Mouse (Mus musculus) kidney, postnatal 25 days (tissue): ENCODE measurements around the gene 4921507P07Rik.
"Not testable (repeated sequence)": the region's sequence is repeated elsewhere in the genome, so short reads cannot be mapped to it uniquely, and the experiment has no call there.

ENCODE experiments used
- DNase-seq, 2 experiments: peaks; one replicate each; pipeline ENCODE4 v3.0.0; 2021; ENCODE audit warnings: mixed read lengths in 2 of 2

Gene 4921507P07Rik

DNA sequence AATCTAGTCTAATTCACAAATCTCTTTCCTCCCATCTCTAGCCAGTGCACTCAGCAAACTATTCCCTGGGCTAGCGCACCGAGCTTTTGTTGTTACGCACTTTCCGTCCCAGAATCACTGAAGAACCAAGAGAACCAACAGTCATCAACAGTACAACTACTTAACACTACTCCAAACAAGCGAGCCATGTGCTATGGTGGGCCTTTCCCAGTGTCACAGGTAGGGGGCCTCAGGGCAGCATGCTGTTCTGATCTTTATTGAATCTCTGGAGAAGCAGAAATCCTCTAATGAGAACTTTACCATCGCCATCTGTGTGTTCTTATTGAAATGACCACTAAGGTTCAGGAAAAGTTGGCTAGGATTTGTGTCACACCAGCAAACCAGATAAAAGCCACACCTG is 38.9 kb downstream of the 4921507P07Rik start:
- DNase-seq, result no peak

GRCm38 (mm10) chr6:50554223-50554622 is 42.2 kb downstream of the 4921507P07Rik start:
- not testable (repeated sequence) for DNase-seq

DNA sequence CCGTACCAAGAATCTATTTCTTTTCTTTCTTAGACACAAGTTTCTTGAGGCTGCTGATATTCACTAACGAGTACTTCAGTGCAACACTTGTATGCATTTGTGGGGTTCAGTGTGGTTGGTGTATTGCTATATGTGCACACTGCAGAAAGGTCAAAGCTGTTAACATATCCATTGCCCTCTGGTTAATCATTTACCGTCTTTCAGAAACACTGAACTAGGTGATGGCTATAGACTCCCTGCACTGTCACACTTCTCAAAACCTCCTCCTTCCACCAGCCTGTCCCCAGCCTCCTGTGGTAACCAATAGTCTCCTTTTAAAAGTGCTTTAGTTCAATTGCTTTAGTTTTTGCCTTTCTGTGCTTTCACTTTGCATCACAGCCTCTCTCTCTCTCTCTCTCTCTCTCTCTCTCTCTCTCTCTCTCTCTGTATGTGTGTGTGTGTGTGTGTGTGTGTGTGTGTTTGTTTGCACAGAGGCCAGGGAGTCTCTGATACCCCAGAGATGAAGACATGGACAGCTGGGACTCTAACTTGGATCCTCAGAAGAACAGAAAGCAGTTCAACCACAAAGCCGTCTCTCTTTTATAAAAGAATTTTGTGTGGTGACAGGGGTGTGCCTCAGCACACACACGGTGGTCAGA is 43.4 kb downstream of the 4921507P07Rik start:
- no peak for DNase-seq

DNA sequence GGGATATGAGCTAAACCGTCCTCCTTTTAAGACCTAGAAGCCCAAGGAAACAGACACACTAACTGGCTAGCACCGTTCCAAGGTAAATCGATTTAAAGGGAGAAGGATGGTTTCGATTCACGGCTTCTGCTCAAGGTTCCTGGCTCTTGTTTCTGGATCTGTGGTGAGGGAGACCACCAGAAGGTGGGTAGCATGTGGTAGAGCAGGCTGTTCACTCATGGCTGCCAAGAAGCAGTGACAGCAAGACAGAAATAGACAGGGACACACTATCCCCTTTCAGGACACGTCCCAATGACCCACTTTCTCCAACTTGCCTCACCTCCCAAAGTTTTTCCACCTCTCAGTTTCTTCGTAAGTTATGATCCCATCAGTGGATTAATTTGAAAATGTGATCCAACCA is 46.6 kb downstream of the 4921507P07Rik start:
- no peak for DNase-seq

DNA sequence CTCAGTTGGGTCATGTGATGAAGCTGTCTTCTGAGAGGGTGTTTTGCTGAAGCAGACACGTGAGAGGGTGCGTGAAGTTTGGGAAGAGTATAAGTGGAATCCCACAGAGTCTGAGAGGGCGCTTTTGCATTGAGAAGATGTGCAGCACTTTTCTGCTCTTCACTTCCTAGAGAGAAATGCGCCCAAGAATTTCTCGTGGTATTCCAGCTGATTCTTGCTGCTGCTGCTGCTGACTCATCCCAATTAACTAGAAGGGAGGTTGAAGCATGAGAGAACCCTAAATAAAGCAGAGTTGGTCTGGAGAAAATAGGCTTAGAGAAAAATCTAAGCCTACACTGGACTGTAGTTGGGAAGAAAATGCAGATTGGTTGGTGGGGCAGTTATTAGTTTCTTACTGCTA is 47.4 kb downstream of the 4921507P07Rik start:
- DNase-seq, result no peak

- peak; percentile 56 to 62 for DNase-seq
Observed at GRCm38 (mm10) chr6:50545412-50546043, 50.9 kb downstream of the 4921507P07Rik start.

- DNase-seq, result no peak
Observed at GRCm38 (mm10) chr6:50542535-50542934, 53.9 kb downstream of the 4921507P07Rik start.

DNA sequence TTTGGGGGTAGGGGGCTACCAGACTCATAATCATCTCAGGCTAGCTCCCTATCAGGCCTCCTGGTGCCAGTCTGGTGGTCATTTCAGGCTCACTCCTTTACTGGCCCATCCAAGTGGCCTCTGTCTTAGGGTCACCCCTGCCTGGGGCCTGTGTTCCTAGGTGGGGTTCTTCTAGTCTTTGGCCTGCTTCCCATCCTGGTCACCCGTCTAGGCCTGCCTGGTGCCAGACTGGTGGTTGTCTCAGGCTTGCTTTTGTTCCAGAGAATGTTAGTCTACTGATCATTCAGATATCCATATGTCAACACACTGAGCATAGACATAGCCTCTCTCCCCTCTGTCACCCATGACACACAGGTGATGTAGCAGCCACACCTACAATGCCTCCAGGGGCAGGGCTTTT is 56.8 kb downstream of the 4921507P07Rik start:
- no peak for DNase-seq

DNA sequence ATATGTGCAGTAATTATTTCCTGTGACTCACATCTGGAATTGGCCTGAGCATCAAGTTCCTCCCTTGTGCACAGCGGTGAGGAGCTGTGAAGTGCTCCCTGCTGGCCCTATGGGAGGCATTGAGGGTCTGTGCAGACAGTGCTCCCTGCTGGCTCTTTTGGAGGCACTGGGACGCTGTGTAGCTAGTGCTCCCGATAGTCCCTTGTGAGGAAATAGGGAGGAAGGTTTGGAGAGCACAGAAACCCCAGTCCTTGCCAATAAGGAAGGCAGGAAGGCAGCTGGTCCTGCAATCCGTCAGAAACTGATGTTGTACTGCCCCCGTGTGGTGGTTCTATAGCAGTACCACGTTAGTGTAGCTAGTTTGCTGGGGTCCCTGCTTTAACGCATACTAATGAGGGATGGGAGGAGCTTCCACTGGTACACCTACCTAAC is 60.0 kb downstream of the 4921507P07Rik start:
- DNase-seq, result peak; percentile 72 to 83

DNA sequence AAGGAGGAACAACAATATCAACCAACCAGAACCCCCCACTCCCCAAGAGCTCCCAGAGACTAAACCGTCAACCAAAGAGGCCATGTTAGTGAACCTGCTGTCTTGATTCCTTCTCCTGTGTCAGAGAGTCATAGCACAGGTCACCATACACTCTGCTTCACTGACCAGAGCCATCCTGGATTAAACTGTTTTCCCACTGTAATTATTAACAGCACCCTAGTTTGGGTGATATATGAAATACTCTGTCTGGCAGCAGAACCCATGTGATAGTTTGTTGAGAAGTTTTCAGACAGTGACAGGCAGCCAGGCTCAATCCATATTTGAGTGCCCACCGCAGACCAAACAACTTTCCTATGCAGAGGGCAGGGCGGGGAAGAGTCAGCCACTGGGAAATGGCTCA is 61.1 kb downstream of the 4921507P07Rik start:
- no peak for DNase-seq

- no peak for DNase-seq
Observed at GRCm38 (mm10) chr6:50531920-50532319, 64.5 kb downstream of the 4921507P07Rik start.

DNA sequence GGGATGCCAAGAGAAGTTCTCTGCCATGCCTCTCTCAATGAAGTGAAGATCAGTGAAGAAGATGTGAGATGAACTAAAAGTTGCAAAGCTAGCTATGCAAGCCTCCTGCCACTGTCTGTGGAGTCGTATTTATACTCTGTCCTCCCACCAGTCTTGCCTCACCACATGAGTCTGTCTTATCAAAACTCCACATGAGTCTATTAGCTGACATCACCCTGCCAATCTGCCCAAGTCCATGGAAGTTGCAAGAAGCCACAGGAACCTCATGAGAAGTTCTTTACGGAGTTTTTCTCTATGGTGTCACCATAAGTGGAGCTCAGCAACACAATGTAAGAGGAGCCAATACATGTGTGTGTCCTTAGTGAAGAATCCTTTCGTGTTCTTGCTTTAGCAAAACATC is 65.4 kb downstream of the 4921507P07Rik start:
- no peak for DNase-seq

DNA sequence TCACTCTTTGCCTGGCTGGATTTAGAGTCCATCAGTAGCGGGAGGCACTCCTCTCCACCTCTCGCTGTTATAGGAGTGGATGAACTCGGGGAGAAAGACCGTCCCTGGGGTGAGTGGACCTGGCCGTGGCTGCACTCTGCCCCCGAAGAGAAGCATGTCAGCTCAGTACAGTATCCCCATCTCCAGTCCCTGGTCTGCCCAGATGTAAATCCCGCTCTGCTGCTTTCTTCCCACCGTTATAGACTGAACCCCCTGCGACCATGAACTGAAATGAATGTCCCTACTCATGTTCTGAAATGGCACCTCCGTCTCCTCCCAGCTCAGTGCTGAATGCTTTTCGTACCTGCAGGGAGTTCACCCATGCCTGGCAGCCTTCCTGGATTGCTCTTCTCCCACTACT is 67.2 kb downstream of the 4921507P07Rik start:
- no peak for DNase-seq

GRCm38 (mm10) chr6:50527416-50527815 is 69.0 kb downstream of the 4921507P07Rik start:
- no peak for DNase-seq

GRCm38 (mm10) chr6:50526597-50527024 is 69.8 kb downstream of the 4921507P07Rik start:
- peak; percentile 74 to 88 for DNase-seq

- DNase-seq, result no peak
Observed at GRCm38 (mm10) chr6:50525846-50526245, 70.6 kb downstream of the 4921507P07Rik start.

DNA sequence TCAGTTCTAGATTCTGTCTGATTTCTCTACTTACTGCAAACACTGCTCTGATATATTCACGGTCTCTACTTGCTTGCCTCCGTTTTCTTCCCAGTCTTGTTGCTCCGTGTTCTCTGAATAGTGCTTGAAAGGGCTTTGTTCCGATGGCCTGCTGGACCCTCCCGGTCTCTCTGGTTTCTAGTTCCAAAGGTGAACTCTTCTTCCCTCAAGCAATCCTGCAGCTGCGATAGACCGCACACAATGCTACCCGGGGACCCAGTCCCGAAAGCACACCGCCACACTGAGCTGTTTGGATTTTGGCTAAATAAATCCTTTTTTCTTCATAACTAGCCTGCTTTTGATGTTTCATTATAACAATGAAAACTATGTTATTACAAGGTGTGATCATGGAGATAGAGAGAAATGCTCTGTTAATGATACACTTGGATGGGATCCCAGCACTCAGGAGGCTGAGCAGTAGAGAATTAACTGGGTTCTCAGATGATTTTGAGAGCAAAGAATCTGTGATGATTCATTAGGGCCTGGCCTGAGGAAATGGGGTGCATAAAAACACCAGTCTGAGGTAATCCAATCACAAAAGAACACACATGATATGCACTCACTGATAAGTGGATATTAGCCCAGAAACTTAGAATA is 72.1 kb downstream of the 4921507P07Rik start:
- no peak for DNase-seq
